Mouse (Mus musculus) heart, embryonic 12.5 days (tissue): Measurements from ENCODE around the gene Gpi1. TPM values are rescaled to one million over a fixed set of nuclear protein-coding genes. Genes with fewer than 3 reads are reported as not detected.

Experiments used
- polyA plus RNA-seq: library from polyadenylated mRNA; unstranded; fragments of >200 nt; fragmentation: Nextera tagmentation; extraction: Ambion mirVana; gene quantifications from 2 replicates; pipeline ENCODE4 v1.2.1, GENCODE M21; 2016

Gene Gpi1
- polyA plus RNA-seq, 1 experiment from 2014 or later = 777 TPM

Other genes with a start within 250 kb of the Gpi1 start
- gene Scgb2b27, start 216.4 kb downstream of the Gpi1 start, polyA plus RNA-seq = not detected in 2 replicates
- not detected in 2 replicates for gene Scgb1b27, start 208.9 kb downstream of the Gpi1 start, polyA plus RNA-seq
- not detected in 2 replicates for gene Scgb1b30, start 134.9 kb downstream of the Gpi1 start, polyA plus RNA-seq
- 4.5 and 5.9 TPM in 2 replicates for gene Wtip, start 97.1 kb downstream of the Gpi1 start, polyA plus RNA-seq
- gene Uba2, start 60.7 kb downstream of the Gpi1 start, polyA plus RNA-seq = 123 and 127 TPM in 2 replicates
- 45.6 and 50.0 TPM in 2 replicates for gene Pdcd2l, start 33.7 kb downstream of the Gpi1 start, polyA plus RNA-seq
- 0.86 TPM in 1 of 2 replicates, not detected in the other for gene Gm6096, start 20.7 kb upstream of the Gpi1 start, polyA plus RNA-seq
- 50.3 and 53.7 TPM in 2 replicates for gene 4931406P16Rik, start 83.2 kb upstream of the Gpi1 start, polyA plus RNA-seq
- gene Lsm14a, start 163.0 kb upstream of the Gpi1 start, polyA plus RNA-seq = 80.3 and 82.9 TPM in 2 replicates